Mouse (Mus musculus) megakaryocyte, embryonic 14.5 days (primary cell): ENCODE data around the gene Stard3.

ENCODE experiments used
- FLI1 ChIP-seq: IDR thresholded peaks from 2 replicates; pipeline ENCODE4 v1.6.1; 2012; ENCODE audit warnings: low read length, inconsistent platforms, mixed read lengths
- GATA1 ChIP-seq: IDR thresholded peaks from 3 replicates; pipeline ENCODE4 v1.6.1; 2012; ENCODE audit warnings: mixed read lengths, low read length, inconsistent platforms, borderline replicate concordance

- TF ChIP-seq GATA1, result no peak
- no peak for TF ChIP-seq FLI1
Observed at GRCm38 (mm10) chr11:98363817-98364216, 5.6 kb downstream of the Stard3 start.
